Mouse (Mus musculus) sigmoid colon, adult 10 weeks (tissue): Measurements from ENCODE around the gene Rps15a. TPM values are rescaled to one million over a fixed set of nuclear protein-coding genes. Genes with fewer than 3 reads are reported as not detected.

Experiments
- polyA plus RNA-seq: library from polyadenylated mRNA; stranded (reverse); fragments of 350-450 nt; fragmentation: Illumina TruSeq; extraction: RNeasy Lipid Tissue Mini Kit (QIAGEN cat#74804); gene quantifications from one replicate; pipeline ENCODE4 v1.2.3, GENCODE M21; 2014; ENCODE audit warnings: low read depth, low replicate concordance

The Rps15a gene
- polyA plus RNA-seq, result 523 TPM

GRCm38 (mm10) chr7:118115877-118116568 is at the start of gene Rps15a:
Rps15a (minus strand) TSS chr7:118116188.

GRCm38 (mm10) chr7:118129430-118130041 is 13.5 kb upstream of the Rps15a start, which contains the start of gene Arl6ip1:
Arl6ip1 (minus strand) TSS chr7:118129662.

Other genes with a start within 250 kb of the Rps15a start
- 257 TPM for gene Arl6ip1, start 13.5 kb upstream of the Rps15a start, polyA plus RNA-seq
- 107 TPM for gene Smg1, start 127.5 kb upstream of the Rps15a start, polyA plus RNA-seq